Mouse (Mus musculus): ENCODE data around the gene Tnfrsf11a. TPM values are rescaled to one million over a fixed set of nuclear protein-coding genes. Genes with fewer than 3 reads are reported as not detected.

Gene Tnfrsf11a
- total and polyA plus RNA-seq, 3 experiments = 0.11 TPM; not detected in 2

GRCm38 (mm10) chr1:105795705-105796104 is 15.2 kb downstream of the Tnfrsf11a start:
- Histone ChIP-seq H3K36me3 (replicated peaks) (no peaks in the 10 kb centered on the region), H3K27me3 (ENCODE audit: insufficient read depth, low read length) (peaks cover 5% of the 10 kb centered on the region; the same call in 1 of the 2 replicates), H3K4me3 (ENCODE audit: low read depth, low read length) (no peak overlapping the region), H3K4me1 (ENCODE audit: insufficient read depth, low read depth, low read length) (0 out of 2 replicates have a peak, but pooled peaks cover 2% of the 10 kb centered on the region), H3K9me3 (replicated peaks) (no peaks in the 10 kb centered on the region)
- no peak for ATAC-seq (ENCODE audit: extremely low read depth, insufficient number of reproducible peaks, low FRiP score, poor library complexity, severe bottlenecking)
- no peak for DNase-seq (ENCODE audit: low spot score)
- TF ChIP-seq CTCF (IDR thresholded peaks at IDR 0.05; ENCODE audit: low read depth, low read length) = no peak

- peaks cover 5% of the 10 kb centered on the region; the same call in 1 of the 2 replicates for H3K27me3 ChIP-seq (ENCODE audit: insufficient read depth, low read length)
- ATAC-seq (ENCODE audit: extremely low read depth, insufficient number of reproducible peaks, low FRiP score, poor library complexity, severe bottlenecking) (no peak), DNase-seq (ENCODE audit: low spot score) (no peak)
- 0 out of 2 replicates have a peak, but pooled peaks cover 2% of the 10 kb centered on the region for H3K4me1 ChIP-seq (ENCODE audit: insufficient read depth, low read depth, low read length)
- TF ChIP-seq TAL1 (conservative IDR thresholded peaks at IDR 0.05; ENCODE audit: low read depth, low read length) = no peak
- no peak for TF ChIP-seq GATA1 (IDR thresholded peaks at IDR 0.05; ENCODE audit: borderline replicate concordance, low read length)
- TF ChIP-seq POLR2AphosphoS5 (IDR thresholded peaks at IDR 0.05; ENCODE audit: insufficient replicate concordance, low read depth, low read length) = no peak
- TF ChIP-seq CTCF (IDR thresholded peaks at IDR 0.05; ENCODE audit: low read depth, low read length) = no peak
- TF ChIP-seq GATA2 (IDR thresholded peaks at IDR 0.05; ENCODE audit: borderline replicate concordance, low read depth, low read length) = no peak
- no peaks in the 10 kb centered on the region for H3K9me3 ChIP-seq (replicated peaks)
- H3K36me3 ChIP-seq (replicated peaks) = no peaks in the 10 kb centered on the region
- no peak overlapping the region for H3K4me3 ChIP-seq (ENCODE audit: low read depth, low read length)
These were observed 20.1 kb downstream of the Tnfrsf11a start for GRCm38 (mm10) chr1:105800570-105800969.

GRCm38 (mm10) chr1:105801252-105801651 is 20.7 kb downstream of the Tnfrsf11a start:
- TF ChIP-seq CTCF (IDR thresholded peaks at IDR 0.05; ENCODE audit: low read depth, low read length) = no peak
- TF ChIP-seq TAL1 (conservative IDR thresholded peaks at IDR 0.05; ENCODE audit: low read depth, low read length) = no peak
- TF ChIP-seq POLR2AphosphoS5 (IDR thresholded peaks at IDR 0.05; ENCODE audit: insufficient replicate concordance, low read depth, low read length) = no peak
- no peak for TF ChIP-seq GATA2 (IDR thresholded peaks at IDR 0.05; ENCODE audit: borderline replicate concordance, low read depth, low read length)
- no peak for TF ChIP-seq GATA1 (IDR thresholded peaks at IDR 0.05; ENCODE audit: borderline replicate concordance, low read length)
- ATAC-seq (ENCODE audit: extremely low read depth, insufficient number of reproducible peaks, low FRiP score, poor library complexity, severe bottlenecking) = no peak

GRCm38 (mm10) chr1:105802941-105803340 is 22.4 kb downstream of the Tnfrsf11a start:
- TF ChIP-seq GATA2 (IDR thresholded peaks at IDR 0.05; ENCODE audit: borderline replicate concordance, low read depth, low read length) (no peak), GATA1 (IDR thresholded peaks at IDR 0.05; ENCODE audit: borderline replicate concordance, low read length) (no peak), TAL1 (conservative IDR thresholded peaks at IDR 0.05; ENCODE audit: low read depth, low read length) (no peak), POLR2AphosphoS5 (IDR thresholded peaks at IDR 0.05; ENCODE audit: insufficient replicate concordance, low read depth, low read length) (no peak), CTCF (IDR thresholded peaks at IDR 0.05; ENCODE audit: low read depth, low read length) (no peak)
- Histone ChIP-seq H3K4me3 (ENCODE audit: low read depth, low read length) (no peak overlapping the region), H3K36me3 (replicated peaks) (no peaks in the 10 kb centered on the region), H3K4me1 (ENCODE audit: insufficient read depth, low read depth, low read length) (0 out of 2 replicates have a peak, but pooled peaks cover 2% of the 10 kb centered on the region), H3K27me3 (ENCODE audit: insufficient read depth, low read length) (peaks cover 4% of the 10 kb centered on the region; the same call in 1 of the 2 replicates), H3K9me3 (replicated peaks) (no peaks in the 10 kb centered on the region)
- DNase-seq (ENCODE audit: low spot score) (no peak), ATAC-seq (ENCODE audit: extremely low read depth, insufficient number of reproducible peaks, low FRiP score, poor library complexity, severe bottlenecking) (no peak)

More at GRCm38 (mm10) chr1:105801252-105801651, 20.7 kb downstream of the Tnfrsf11a start:
- no peak for DNase-seq (ENCODE audit: low spot score)
- Histone ChIP-seq H3K4me1 (ENCODE audit: insufficient read depth, low read depth, low read length) (0 out of 2 replicates have a peak, but pooled peaks cover 2% of the 10 kb centered on the region), H3K4me3 (ENCODE audit: low read depth, low read length) (no peak overlapping the region), H3K36me3 (replicated peaks) (no peaks in the 10 kb centered on the region), H3K9me3 (replicated peaks) (no peaks in the 10 kb centered on the region), H3K27me3 (ENCODE audit: insufficient read depth, low read length) (peaks cover 5% of the 10 kb centered on the region; the same call in 1 of the 2 replicates)

GRCm38 (mm10) chr1:105804285-105804684 is 23.8 kb downstream of the Tnfrsf11a start:
- no peaks in the 10 kb centered on the region for H3K36me3 ChIP-seq (replicated peaks)
- H3K4me3 ChIP-seq (ENCODE audit: low read depth, low read length) = no peak overlapping the region
- H3K9me3 ChIP-seq (replicated peaks) = no peaks in the 10 kb centered on the region
- ATAC-seq (ENCODE audit: extremely low read depth, insufficient number of reproducible peaks, low FRiP score, poor library complexity, severe bottlenecking) (no peak), DNase-seq (ENCODE audit: low spot score) (no peak)
- 0 out of 2 replicates have a peak, but pooled peaks cover 2% of the 10 kb centered on the region for H3K4me1 ChIP-seq (ENCODE audit: insufficient read depth, low read depth, low read length)
- H3K27me3 ChIP-seq (ENCODE audit: insufficient read depth, low read length) = no peaks in the 10 kb centered on the region
- TF ChIP-seq POLR2AphosphoS5 (IDR thresholded peaks at IDR 0.05; ENCODE audit: insufficient replicate concordance, low read depth, low read length) (no peak), CTCF (IDR thresholded peaks at IDR 0.05; ENCODE audit: low read depth, low read length) (no peak), GATA2 (IDR thresholded peaks at IDR 0.05; ENCODE audit: borderline replicate concordance, low read depth, low read length) (no peak), TAL1 (conservative IDR thresholded peaks at IDR 0.05; ENCODE audit: low read depth, low read length) (no peak), GATA1 (IDR thresholded peaks at IDR 0.05; ENCODE audit: borderline replicate concordance, low read length) (no peak)

GRCm38 (mm10) chr1:105805565-105805964 is 25.0 kb downstream of the Tnfrsf11a start:
- no peak for DNase-seq (ENCODE audit: low spot score)
- no peak for ATAC-seq (ENCODE audit: extremely low read depth, insufficient number of reproducible peaks, low FRiP score, poor library complexity, severe bottlenecking)
- H3K9me3 ChIP-seq (replicated peaks) = no peaks in the 10 kb centered on the region
- no peaks in the 10 kb centered on the region for H3K27me3 ChIP-seq (ENCODE audit: insufficient read depth, low read length)
- no peak overlapping the region for H3K4me3 ChIP-seq (ENCODE audit: low read depth, low read length)
- no peaks in the 10 kb centered on the region for H3K36me3 ChIP-seq (replicated peaks)
- H3K4me1 ChIP-seq (ENCODE audit: insufficient read depth, low read depth, low read length) = 0 out of 2 replicates have a peak, but pooled peaks cover under 1% of the 10 kb centered on the region
- TF ChIP-seq POLR2AphosphoS5 (IDR thresholded peaks at IDR 0.05; ENCODE audit: insufficient replicate concordance, low read depth, low read length) = no peak
- TF ChIP-seq TAL1 (conservative IDR thresholded peaks at IDR 0.05; ENCODE audit: low read depth, low read length) = no peak
- TF ChIP-seq GATA1 (IDR thresholded peaks at IDR 0.05; ENCODE audit: borderline replicate concordance, low read length) = no peak
- no peak for TF ChIP-seq CTCF (IDR thresholded peaks at IDR 0.05; ENCODE audit: low read depth, low read length)
- no peak for TF ChIP-seq GATA2 (IDR thresholded peaks at IDR 0.05; ENCODE audit: borderline replicate concordance, low read depth, low read length)
